Mouse (Mus musculus) adrenal gland (tissue): ENCODE results near the gene Rps15.
"Not testable (repeated sequence)": the region's sequence is repeated elsewhere in the genome, so short reads cannot be mapped to it uniquely, and the experiment has no call there.

Source experiments
- intact Hi-C: fragments of 180-260 bp; cut with DNase I; formaldehyde crosslinking; loops from one replicate; pipeline ENCODE4 v1.15.1; 2025
- long read RNA-seq, 2 experiments: library from polyadenylated mRNA; unstranded; transcript quantifications; one replicate each; pipeline ENCODE4 v2.0.0; 2020; ENCODE audit warnings: borderline replicate concordance in 1 of 2; ENCODE audit not compliant: insufficient replicate concordance in 1 of 2

Rps15 gene
- long read RNA-seq, experiment 1, transcript Rps15-202 (4 exons, 500 nt): major isoform, 442 of 545 reads
- long read RNA-seq, experiment 1, transcript Rps15-201 (3 exons, 572 nt): minor isoform, 91 of 545 reads
- long read RNA-seq, experiment 1, partial matches to known transcripts: 7 of 545 reads
- long read RNA-seq, experiment 1, other reads (novel, unspliced or antisense): 5 of 545 reads
- long read RNA-seq, experiment 2, transcript Rps15-202 (4 exons, 500 nt): major isoform, 379 of 466 reads
- long read RNA-seq, experiment 2, transcript Rps15-201 (3 exons, 572 nt): minor isoform, 73 of 466 reads
- long read RNA-seq, experiment 2, partial matches to known transcripts: 6 of 466 reads
- long read RNA-seq, experiment 2, other reads (novel, unspliced or antisense): 8 of 466 reads

- intact Hi-C loops: loop anchor here (5.0 kb wide), 1 partner anchor 80 kb away; no protein-coding TSS in a partner anchor
Observed at GRCm38 (mm10) chr10:80292251-80293146, at the start of gene Rps15. Rps15 (plus strand) TSS chr10:80292453.

- intact Hi-C loops: no loop called here
Observed at GRCm38 (mm10) chr10:80242607-80243006, 49.6 kb upstream of the Rps15 start.

GRCm38 (mm10) chr10:80244791-80245399, 47.4 kb upstream of the Rps15 start:
- intact Hi-C loops: loop anchor here (1.0 to 2.0 kb wide), 2 partner anchors 48 to 70 kb away; no protein-coding TSS in a partner anchor

GRCm38 (mm10) chr10:80245600-80245999, 46.7 kb upstream of the Rps15 start:
- intact Hi-C loops: loop anchor here (1.0 to 2.0 kb wide), 2 partner anchors 49 to 70 kb away; no protein-coding TSS in a partner anchor

GRCm38 (mm10) chr10:80247849-80248248, 44.4 kb upstream of the Rps15 start:
- intact Hi-C loops: no loop called here

GRCm38 (mm10) chr10:80248437-80248836, 43.8 kb upstream of the Rps15 start:
- intact Hi-C loops: not testable (repeated sequence)

- intact Hi-C loops: no loop called here
Observed at GRCm38 (mm10) chr10:80248971-80249640, 43.1 kb upstream of the Rps15 start, which contains the start of gene Ndufs7. Ndufs7 (plus strand) TSS chr10:80249121.

- intact Hi-C loops: no loop called here
Observed at GRCm38 (mm10) chr10:80250059-80250458, 42.2 kb upstream of the Rps15 start.

GRCm38 (mm10) chr10:80250573-80250972, 41.7 kb upstream of the Rps15 start:
- intact Hi-C loops: no loop called here

- intact Hi-C loops: no loop called here
Observed at GRCm38 (mm10) chr10:80252011-80252410, 40.2 kb upstream of the Rps15 start.

GRCm38 (mm10) chr10:80252493-80253274, 39.6 kb upstream of the Rps15 start:
- intact Hi-C loops: no loop called here

GRCm38 (mm10) chr10:80253551-80253950, 38.7 kb upstream of the Rps15 start:
- intact Hi-C loops: no loop called here

GRCm38 (mm10) chr10:80254331-80255297, 37.6 kb upstream of the Rps15 start:
- intact Hi-C loops: no loop called here

GRCm38 (mm10) chr10:80255881-80256535, 36.2 kb upstream of the Rps15 start:
- intact Hi-C loops: no loop called here

GRCm38 (mm10) chr10:80257936-80258335, 34.3 kb upstream of the Rps15 start:
- intact Hi-C loops: no loop called here

- intact Hi-C loops: no loop called here
Observed at GRCm38 (mm10) chr10:80258752-80259462, 33.3 kb upstream of the Rps15 start.

- intact Hi-C loops: no loop called here
Observed at GRCm38 (mm10) chr10:80259463-80259805, 32.8 kb upstream of the Rps15 start.
